Mouse (Mus musculus): Measurements from ENCODE around the gene Acap1. TPM values are rescaled to one million over a fixed set of nuclear protein-coding genes. Genes with fewer than 3 reads are reported as not detected.
"Not testable (repeated sequence)": the region's sequence is repeated elsewhere in the genome, so short reads cannot be mapped to it uniquely, and the experiment has no call there.

The Acap1 gene
- polyA plus RNA-seq, 2 experiments: 2.8 to 3.3 TPM

GRCm38 (mm10) chr11:69919053-69919452 is 23.7 kb upstream of the Acap1 start:
- WGBS (ENCODE audit: insufficient replicate concordance): 43% methylated on average over 9 of the region's 9 CpGs

DNA sequence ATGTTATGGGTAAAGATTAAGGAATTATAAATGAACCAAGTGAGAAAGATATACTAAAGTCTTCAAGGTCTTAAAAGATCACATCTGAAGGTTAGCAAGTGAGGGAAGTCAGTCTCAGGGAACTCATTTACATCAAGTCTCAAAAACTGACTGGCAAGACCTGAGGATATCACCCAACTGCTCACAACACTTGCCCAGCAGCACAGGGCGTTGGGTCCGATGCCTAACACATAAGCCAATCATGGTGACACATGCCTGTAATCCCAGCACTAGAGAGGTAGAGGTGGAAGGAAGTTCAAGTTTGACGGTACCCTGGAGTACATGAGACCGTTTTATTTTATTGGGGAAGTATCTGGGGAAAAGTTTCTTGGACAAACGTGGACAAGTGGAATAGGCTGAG is 22.8 kb upstream of the Acap1 start:
- Histone ChIP-seq H3K4me1 (replicated peaks; ENCODE audit: control insufficient read depth in 2 of 2, insufficient read depth in 2 of 2, low read length in 1 of 2) (peaks cover 47 to 56% of the 10 kb centered on the region in 2 experiments), H3K4me3 (ENCODE audit: insufficient read depth in 1 of 2, low read depth in 2 of 2, low read length in 2 of 2) (peak overlapping the region in 1 of 2 experiments; percentile 99; a peak in 2 of 4 replicates), H3K9ac (replicated peaks) (peak overlapping the region; percentile 32; the same call in 1 of the 2 replicates), H3K36me3 (replicated peaks; ENCODE audit: control insufficient read depth, insufficient read depth, low read depth) (peaks cover 44% of the 10 kb centered on the region), H3K27me3 (ENCODE audit: control insufficient read depth, insufficient read depth, low read length) (no peaks in the 10 kb centered on the region), H3K4me2 (ENCODE audit: low read depth) (peak overlapping the region; percentile 100), H3K9me3 (ENCODE audit: control insufficient read depth, low read length) (no peaks in the 10 kb centered on the region), H3K27ac (peak overlapping the region; percentile 95)
- ATAC-seq (ENCODE audit: insufficient read depth) (no peak), DNase-seq (ENCODE audit: low read depth in 3 of 3, low spot score in 3 of 3) (no peak)
- TF ChIP-seq EP300 (IDR thresholded peaks at IDR 0.05; ENCODE audit: low read depth) (no peak), CTCF (IDR thresholded peaks at IDR 0.05; ENCODE audit: low read depth) (no peak)
- 68% methylated on average over 5 of the region's 5 CpGs for WGBS (ENCODE audit: insufficient replicate concordance)

More at GRCm38 (mm10) chr11:69919053-69919452, 23.7 kb upstream of the Acap1 start:
- H3K4me1 ChIP-seq (replicated peaks; ENCODE audit: control insufficient read depth in 2 of 2, insufficient read depth in 2 of 2, low read length in 1 of 2): peaks cover 51 to 56% of the 10 kb centered on the region in 2 experiments
- TF ChIP-seq CTCF (IDR thresholded peaks at IDR 0.05; ENCODE audit: low read depth) (no peak), EP300 (IDR thresholded peaks at IDR 0.05; ENCODE audit: low read depth) (no peak)
- H3K36me3 ChIP-seq (replicated peaks; ENCODE audit: control insufficient read depth, insufficient read depth, low read depth): peaks cover 44% of the 10 kb centered on the region
- peak overlapping the region; percentile 99 for H3K4me3 ChIP-seq (ENCODE audit: insufficient read depth in 1 of 2, low read depth in 2 of 2, low read length in 2 of 2)
- no peaks in the 10 kb centered on the region for H3K9me3 ChIP-seq (ENCODE audit: control insufficient read depth, low read length)
- DNase-seq (ENCODE audit: low read depth in 3 of 3, low spot score in 3 of 3): no peak
- peak overlapping the region; percentile 81 for H3K9ac ChIP-seq (replicated peaks)
- H3K4me2 ChIP-seq (ENCODE audit: low read depth): peak overlapping the region; percentile 100
- no peak for ATAC-seq (ENCODE audit: insufficient read depth)
- no peaks in the 10 kb centered on the region for H3K27me3 ChIP-seq (ENCODE audit: control insufficient read depth, insufficient read depth, low read length)
- H3K27ac ChIP-seq: peak overlapping the region; percentile 95

DNA sequence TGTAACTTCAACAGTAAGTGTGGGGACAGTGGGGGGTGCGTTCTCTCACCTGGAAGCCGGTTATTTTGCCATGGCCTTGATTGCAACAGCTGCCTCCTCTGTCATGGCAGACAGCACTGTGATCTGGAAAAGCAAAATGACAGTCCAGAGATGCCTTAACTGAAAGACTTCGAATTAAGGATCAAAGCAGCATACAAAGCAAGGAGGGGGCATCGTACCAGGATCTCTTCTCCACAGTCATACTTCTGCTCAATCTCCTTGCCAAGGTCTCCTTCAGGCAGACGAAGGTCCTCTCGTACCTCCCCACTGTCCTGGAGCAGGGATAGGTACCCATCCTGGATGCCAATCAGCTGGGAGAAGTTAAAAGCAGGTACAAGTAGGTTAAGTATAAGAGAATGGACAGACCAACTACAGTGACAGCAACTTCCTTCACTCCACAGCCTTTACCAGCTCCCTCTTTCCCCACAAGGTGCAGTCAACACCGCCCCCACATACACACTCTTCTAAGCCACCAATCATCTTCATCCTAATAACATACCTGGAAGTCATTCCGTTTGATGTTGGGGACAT is 22.1 kb upstream of the Acap1 start:
- Histone ChIP-seq H3K9ac (replicated peaks) (no peak overlapping the region), H3K4me3 (ENCODE audit: insufficient read depth in 1 of 2, low read depth in 2 of 2, low read length in 2 of 2) (peak overlapping the region in 1 of 2 experiments; percentile 82; a peak in 3 of 4 replicates), H3K4me2 (ENCODE audit: low read depth) (peak overlapping the region; percentile 100), H3K27ac (peak overlapping the region; percentile 95), H3K27me3 (ENCODE audit: control insufficient read depth, insufficient read depth, low read length) (no peaks in the 10 kb centered on the region), H3K36me3 (replicated peaks; ENCODE audit: control insufficient read depth, insufficient read depth, low read depth) (peaks cover 48% of the 10 kb centered on the region), H3K4me1 (replicated peaks; ENCODE audit: control insufficient read depth in 2 of 2, insufficient read depth in 2 of 2, low read length in 1 of 2) (peaks cover 41 to 54% of the 10 kb centered on the region in 2 experiments), H3K9me3 (ENCODE audit: control insufficient read depth, low read length) (no peaks in the 10 kb centered on the region)
- ATAC-seq (ENCODE audit: insufficient read depth): no peak
- no peak for DNase-seq (ENCODE audit: low read depth in 3 of 3, low spot score in 3 of 3)
- TF ChIP-seq EP300 (IDR thresholded peaks at IDR 0.05; ENCODE audit: low read depth) (no peak), CTCF (IDR thresholded peaks at IDR 0.05; ENCODE audit: low read depth) (no peak)
- WGBS (ENCODE audit: insufficient replicate concordance): 62% methylated on average over 8 of the region's 8 CpGs

- Histone ChIP-seq H3K36me3 (replicated peaks; ENCODE audit: control insufficient read depth, insufficient read depth, low read depth) (peaks cover 54% of the 10 kb centered on the region), H3K4me2 (ENCODE audit: low read depth) (peak overlapping the region; percentile 100), H3K4me1 (replicated peaks; ENCODE audit: control insufficient read depth in 2 of 2, insufficient read depth in 2 of 2, low read length in 1 of 2) (peaks cover 36 to 51% of the 10 kb centered on the region in 2 experiments), H3K9ac (replicated peaks) (peak overlapping the region; percentile 92), H3K27ac (peak overlapping the region; percentile 95), H3K4me3 (ENCODE audit: insufficient read depth in 1 of 2, low read depth in 2 of 2, low read length in 2 of 2) (peak overlapping the region; percentile 40 to 82)
- H3K9me3 ChIP-seq (ENCODE audit: control insufficient read depth, low read length); ATAC-seq (ENCODE audit: insufficient read depth); H3K27me3 ChIP-seq (ENCODE audit: control insufficient read depth, insufficient read depth, low read length); DNase-seq (ENCODE audit: low read depth in 3 of 3, low spot score in 3 of 3): not testable (repeated sequence)
- 19% methylated on average over 7 of the region's 7 CpGs for WGBS (ENCODE audit: insufficient replicate concordance)
Observed at GRCm38 (mm10) chr11:69916652-69917378, 21.5 kb upstream of the Acap1 start.

Data from liver, embryonic 14.5 days (tissue).